Mouse (Mus musculus): ENCODE results near the gene Slc2a6. TPM values are rescaled to one million over a fixed set of nuclear protein-coding genes. Genes with fewer than 3 reads are reported as not detected.

The Slc2a6 gene
- total and polyA plus RNA-seq, 3 experiments = 22.1 to 55.9 (median 43.3) TPM

- TF ChIP-seq POLR2AphosphoS2 (IDR thresholded peaks at IDR 0.05; ENCODE audit: low read depth, low read length) = no peak
- TF ChIP-seq JUND (conservative IDR thresholded peaks at IDR 0.05; ENCODE audit: low read depth, low read length) = no peak
- TF ChIP-seq TBP (conservative IDR thresholded peaks at IDR 0.05; ENCODE audit: low read depth, low read length) = no peak
- no peak for TF ChIP-seq BHLHE40 (IDR thresholded peaks at IDR 0.05; ENCODE audit: low read depth, low read length)
- no peak for TF ChIP-seq CHD2 (IDR thresholded peaks at IDR 0.05; ENCODE audit: low read length)
- no peak for TF ChIP-seq ZMIZ1 (IDR thresholded peaks at IDR 0.05; ENCODE audit: low read depth, low read length)
- no peak for TF ChIP-seq MXI1 (IDR thresholded peaks at IDR 0.05; ENCODE audit: low read depth, low read length)
- no peak for TF ChIP-seq HCFC1 (IDR thresholded peaks at IDR 0.05; ENCODE audit: low read depth, low read length)
- TF ChIP-seq CTCF (conservative IDR thresholded peaks at IDR 0.05 in 1 of 2, IDR thresholded peaks at IDR 0.05 in 1 of 2; ENCODE audit: low read depth in 2 of 2, low read length in 2 of 2) = no peak
- TF ChIP-seq MYC (IDR thresholded peaks at IDR 0.05; ENCODE audit: low read depth, low read length) = no peak
- TF ChIP-seq ZC3H11A (IDR thresholded peaks at IDR 0.05; ENCODE audit: low read depth, low read length) = no peak
- TF ChIP-seq SIN3A (IDR thresholded peaks at IDR 0.05; ENCODE audit: low read length) = no peak
- TF ChIP-seq USF1 (IDR thresholded peaks at IDR 0.05; ENCODE audit: low read depth, low read length) = no peak
- no peak for TF ChIP-seq EP300 (IDR thresholded peaks at IDR 0.05; ENCODE audit: low read length)
- TF ChIP-seq RCOR1 (conservative IDR thresholded peaks at IDR 0.05; ENCODE audit: low read depth, low read length) = no peak
- no peak for TF ChIP-seq ZNF384 (IDR thresholded peaks at IDR 0.05; ENCODE audit: low read depth, low read length)
- TF ChIP-seq MAX (IDR thresholded peaks at IDR 0.05; ENCODE audit: low read length) = no peak
- H3K27me3 ChIP-seq (replicated peaks) = peaks cover 60% of the 10 kb centered on the region
- no peak within 1 kb of the TSS for H3K9ac ChIP-seq (ENCODE audit: insufficient read depth, low read depth)
- H3K27ac ChIP-seq (ENCODE audit: insufficient read depth, low read depth) = no peak within 1 kb of the TSS
- no peak within 1 kb of the TSS for H3K4me3 ChIP-seq (replicated peaks in 1 of 3; ENCODE audit: low read depth in 2 of 3, low read length in 2 of 3, poor library complexity in 1 of 3)
- H3K4me2 ChIP-seq (ENCODE audit: insufficient read depth, low read depth, poor library complexity, severe bottlenecking) = no peak within 1 kb of the TSS
- dilution Hi-C loops (cut with MboI; ENCODE audit: extremely low pct_ligation_motif_present, extremely low pct_unique_long_range_greater_than_20kb, low sequenced_read_pairs) (no loop called here), in situ Hi-C loops (cut with MboI; ENCODE audit: low pct_ligation_motif_present, low pct_unique_long_range_greater_than_20kb, low sequenced_read_pairs) (no loop called here)
- no peaks in the 10 kb centered on the region for H3K36me3 ChIP-seq (replicated peaks in 1 of 2; ENCODE audit: control insufficient read depth in 1 of 2, insufficient read depth in 1 of 2, low read length in 1 of 2)
- H3K9me3 ChIP-seq (replicated peaks; ENCODE audit: low read length) = no peaks in the 10 kb centered on the region
- no peak for DNase-seq (ENCODE audit: extremely low read depth)
- H3K4me1 ChIP-seq (ENCODE audit: control insufficient read depth in 1 of 2, insufficient read depth in 2 of 2) = peaks cover 0 to 3% of the 10 kb centered on the region in 2 experiments; a peak in 2 of 4 replicates
- no peaks in the 10 kb centered on the region for H3K79me2 ChIP-seq (replicated peaks; ENCODE audit: control insufficient read depth, extremely low read depth, insufficient read depth, poor library complexity, severe bottlenecking)
Measured at GRCm38 (mm10) chr2:27071978-27072377, 44.2 kb upstream of the Slc2a6 start, which contains the start of gene Mymk. TSS of gene Mymk (minus strand) at chr2:27072179.

GRCm38 (mm10) chr2:27071137-27071536, 43.3 kb upstream of the Slc2a6 start:
- Histone ChIP-seq H3K4me1 (ENCODE audit: control insufficient read depth in 1 of 2, insufficient read depth in 2 of 2) (peaks cover 0 to 3% of the 10 kb centered on the region in 2 experiments; a peak in 2 of 4 replicates), H3K4me3 (replicated peaks in 1 of 3; ENCODE audit: low read depth in 2 of 3, low read length in 2 of 3, poor library complexity in 1 of 3) (no peak overlapping the region), H3K4me2 (ENCODE audit: insufficient read depth, low read depth, poor library complexity, severe bottlenecking) (no peak overlapping the region), H3K36me3 (replicated peaks in 1 of 2; ENCODE audit: control insufficient read depth in 1 of 2, insufficient read depth in 1 of 2, low read length in 1 of 2) (no peaks in the 10 kb centered on the region), H3K79me2 (replicated peaks; ENCODE audit: control insufficient read depth, extremely low read depth, insufficient read depth, poor library complexity, severe bottlenecking) (no peaks in the 10 kb centered on the region), H3K27ac (ENCODE audit: insufficient read depth, low read depth) (no peak overlapping the region), H3K9ac (ENCODE audit: insufficient read depth, low read depth) (no peak overlapping the region), H3K27me3 (replicated peaks) (peaks cover 61% of the 10 kb centered on the region), H3K9me3 (replicated peaks; ENCODE audit: low read length) (no peaks in the 10 kb centered on the region)
- in situ Hi-C loops (cut with MboI; ENCODE audit: low pct_ligation_motif_present, low pct_unique_long_range_greater_than_20kb, low sequenced_read_pairs) = no loop called here
- dilution Hi-C loops (cut with MboI; ENCODE audit: extremely low pct_ligation_motif_present, extremely low pct_unique_long_range_greater_than_20kb, low sequenced_read_pairs) = no loop called here
- TF ChIP-seq PAX5 (IDR thresholded peaks at IDR 0.05; ENCODE audit: low read length) (no peak), ETS1 (conservative IDR thresholded peaks at IDR 0.05; ENCODE audit: low read depth, low read length) (no peak), TCF12 (IDR thresholded peaks at IDR 0.05; ENCODE audit: low read depth, low read length) (no peak), CHD1 (IDR thresholded peaks at IDR 0.05; ENCODE audit: low read depth, low read length) (no peak), MYC (IDR thresholded peaks at IDR 0.05; ENCODE audit: low read depth, low read length) (no peak), POLR2A (IDR thresholded peaks at IDR 0.05; ENCODE audit: low read depth, low read length) (no peak), ELF1 (IDR thresholded peaks at IDR 0.05; ENCODE audit: low read depth, low read length) (no peak), RAD21 (IDR thresholded peaks at IDR 0.05; ENCODE audit: low read depth, low read length) (no peak), ZC3H11A (IDR thresholded peaks at IDR 0.05; ENCODE audit: low read depth, low read length) (no peak), ZMIZ1 (IDR thresholded peaks at IDR 0.05; ENCODE audit: low read depth, low read length) (no peak), ZKSCAN1 (IDR thresholded peaks at IDR 0.05; ENCODE audit: borderline replicate concordance, low read depth, low read length) (no peak), IRF4 (IDR thresholded peaks at IDR 0.05; ENCODE audit: low read depth, low read length) (no peak), CTCF (conservative IDR thresholded peaks at IDR 0.05 in 1 of 2, IDR thresholded peaks at IDR 0.05 in 1 of 2; ENCODE audit: low read depth in 2 of 2, low read length in 2 of 2) (no peak), E2F4 (IDR thresholded peaks at IDR 0.05; ENCODE audit: insufficient replicate concordance, low read depth, low read length) (no peak), RCOR1 (conservative IDR thresholded peaks at IDR 0.05; ENCODE audit: low read depth, low read length) (no peak), TBP (conservative IDR thresholded peaks at IDR 0.05; ENCODE audit: low read depth, low read length) (no peak), JUN (IDR thresholded peaks at IDR 0.05; ENCODE audit: insufficient read depth, low read depth, low read length) (no peak), MEF2A (IDR thresholded peaks at IDR 0.05; ENCODE audit: borderline replicate concordance, low read depth, low read length) (no peak)
- no peak for DNase-seq (ENCODE audit: extremely low read depth)
